Mouse (Mus musculus) layer of hippocampus, adult 9-10 months (tissue): ENCODE measurements around the gene Foxd2.
A peak's percentile ranks its signal among the peaks of the same experiment; 100 is the strongest.

Experiments used
- DNase-seq: peaks from one replicate; pipeline ENCODE4 v3.0.0; 2022; ENCODE audit warnings: low spot score

The Foxd2 gene

DNA sequence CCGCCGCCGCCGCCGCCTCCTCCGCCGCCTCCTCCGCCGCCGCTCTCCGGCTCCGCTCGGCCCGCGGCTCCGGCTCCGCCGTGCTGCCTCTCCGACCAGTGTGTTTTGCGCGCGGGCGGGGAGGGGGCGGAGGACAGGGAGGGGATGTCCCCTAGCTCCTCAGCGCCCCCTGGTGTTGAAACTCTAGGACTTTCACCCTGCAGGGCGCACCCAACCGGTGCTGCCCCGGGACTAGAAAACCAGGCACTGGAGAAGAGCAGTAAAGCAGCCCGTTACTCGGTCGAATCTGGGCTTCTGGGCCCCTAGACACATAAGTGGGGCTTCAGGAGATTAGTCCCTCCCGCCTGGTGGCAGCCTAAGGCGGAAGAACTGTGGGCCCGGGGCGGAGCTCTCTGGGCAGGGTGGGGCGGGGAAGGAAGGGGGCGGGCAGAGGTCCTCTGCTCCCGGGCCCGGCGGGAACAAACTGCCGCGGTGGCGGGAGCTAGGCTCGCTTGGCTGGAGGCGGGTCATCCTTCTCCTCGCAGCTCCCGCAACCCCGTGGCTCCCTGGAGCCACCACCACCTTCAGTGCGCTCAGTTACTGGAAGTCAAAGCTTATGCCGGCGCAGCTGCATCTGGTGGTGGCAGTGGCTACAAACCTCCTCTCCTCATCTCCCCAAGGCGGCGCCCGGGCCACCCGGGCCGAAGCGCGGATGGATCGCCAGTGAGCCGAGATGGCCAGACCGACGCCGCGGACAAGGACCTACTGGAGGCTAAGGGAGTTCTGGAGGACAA lies at the start of gene Foxd2:
Gene Foxd2, minus strand, starts transcription at position 45 of the 773 bp plus-strand sequence.
- DNase-seq, result no peak

DNA sequence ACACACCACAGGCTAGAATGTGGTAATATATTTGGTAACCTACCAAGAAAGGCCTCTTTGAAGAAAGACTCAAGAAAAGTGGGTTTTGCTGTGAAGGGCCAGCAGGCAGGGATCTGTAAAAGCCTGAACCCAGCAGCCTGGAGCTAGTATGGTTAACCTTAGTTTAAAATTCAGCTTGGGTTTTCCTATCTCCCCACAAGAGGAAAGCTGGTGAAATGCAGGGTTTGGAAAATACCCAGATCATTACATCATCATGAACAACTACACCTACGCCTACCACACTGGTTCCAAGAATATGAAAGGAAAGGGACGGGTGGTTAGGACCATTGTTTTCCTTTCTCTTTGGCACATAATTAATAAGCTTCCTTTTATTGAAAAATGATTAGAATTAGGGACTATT lies 49.6 kb upstream of the Foxd2 start:
- DNase-seq, result peak; percentile 22

DNA sequence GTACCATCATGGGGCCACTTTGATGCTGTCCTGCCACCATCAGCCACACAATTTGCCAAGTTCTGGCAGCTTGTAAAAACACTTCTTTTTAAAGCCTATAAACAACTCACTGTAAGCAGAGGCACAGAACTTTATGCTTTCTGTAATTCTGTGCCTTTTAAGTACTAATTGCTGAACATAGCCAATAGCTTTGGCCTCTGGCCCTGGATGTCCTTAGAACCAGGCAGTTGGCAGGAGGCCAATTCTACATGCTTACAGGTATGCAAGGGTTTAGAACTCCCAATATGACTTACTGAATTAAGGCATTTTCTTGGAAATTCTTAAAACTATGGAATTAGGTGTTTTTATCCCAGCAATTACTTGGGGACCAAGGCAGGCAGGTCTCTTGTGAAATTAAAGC lies 48.7 kb upstream of the Foxd2 start:
- no peak for DNase-seq

DNA sequence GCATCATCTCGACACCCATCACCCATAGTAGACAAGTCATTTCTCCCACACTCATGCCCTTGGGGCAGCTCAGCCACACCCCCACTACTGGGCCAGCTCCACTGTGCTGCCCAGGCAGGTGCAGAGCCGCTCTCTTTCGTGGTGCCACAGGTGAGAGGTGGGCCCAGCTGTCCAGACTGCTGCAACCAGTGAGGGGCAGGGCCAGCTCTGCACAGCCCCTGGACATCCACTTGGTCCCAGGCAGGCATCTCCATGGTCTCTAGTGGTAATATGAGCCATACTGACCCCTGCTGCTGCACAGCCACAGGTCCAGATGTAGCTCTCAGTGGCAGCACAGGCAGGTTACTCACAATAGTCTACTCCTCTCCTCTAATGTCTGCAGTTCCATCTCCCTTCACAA lies 44.5 kb upstream of the Foxd2 start:
- no peak for DNase-seq

DNA sequence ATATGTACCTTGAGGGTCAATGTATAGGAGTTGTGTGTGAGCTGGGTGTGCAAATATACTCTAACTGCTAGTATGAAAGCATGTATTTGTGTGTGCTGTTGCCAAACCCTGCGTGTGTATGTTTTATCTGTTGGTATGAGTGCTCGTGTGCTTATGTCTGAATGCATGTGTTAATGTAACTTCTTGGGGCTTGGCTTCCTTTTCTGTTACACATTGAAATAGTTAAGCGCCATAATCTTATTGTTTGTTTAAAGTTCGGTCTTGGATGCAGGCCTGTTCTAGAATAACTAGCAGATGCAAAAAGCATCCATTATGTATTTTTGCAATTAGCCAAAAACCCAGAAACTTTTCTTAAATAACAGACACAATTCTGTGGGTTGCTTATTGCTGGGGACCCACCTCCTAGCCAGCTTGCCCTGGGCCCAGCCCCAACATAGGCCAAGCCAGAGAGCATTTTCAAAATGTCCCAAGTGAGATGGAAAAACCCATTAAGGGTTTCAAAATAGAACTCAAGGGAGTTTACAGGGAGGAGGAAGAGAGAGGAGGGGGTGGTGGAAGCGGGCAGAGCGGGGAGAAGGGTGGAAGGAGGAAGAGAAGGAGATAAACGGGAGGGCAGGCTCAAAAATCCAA lies 39.3 kb upstream of the Foxd2 start:
- no peak for DNase-seq

DNA sequence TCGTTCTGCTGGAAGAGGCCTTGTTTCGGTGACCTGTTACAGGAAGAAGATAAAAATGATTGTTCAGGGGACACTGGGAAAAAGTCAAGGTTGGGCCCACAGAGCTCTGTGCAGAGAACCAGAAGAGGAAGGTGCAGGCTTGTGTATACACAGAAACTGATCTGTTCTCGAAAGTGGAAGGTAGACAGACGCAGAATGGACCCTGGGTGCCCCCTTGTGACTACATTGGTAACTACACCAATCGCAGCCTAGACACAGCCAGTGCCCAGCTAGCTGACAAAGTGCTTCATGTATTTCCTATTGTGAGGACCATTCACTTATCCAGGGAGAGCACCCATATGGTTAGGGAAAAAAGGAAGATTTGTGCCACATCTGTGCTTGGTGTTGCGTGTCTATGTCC lies 38.7 kb upstream of the Foxd2 start:
- peak; percentile 83 for DNase-seq

DNA sequence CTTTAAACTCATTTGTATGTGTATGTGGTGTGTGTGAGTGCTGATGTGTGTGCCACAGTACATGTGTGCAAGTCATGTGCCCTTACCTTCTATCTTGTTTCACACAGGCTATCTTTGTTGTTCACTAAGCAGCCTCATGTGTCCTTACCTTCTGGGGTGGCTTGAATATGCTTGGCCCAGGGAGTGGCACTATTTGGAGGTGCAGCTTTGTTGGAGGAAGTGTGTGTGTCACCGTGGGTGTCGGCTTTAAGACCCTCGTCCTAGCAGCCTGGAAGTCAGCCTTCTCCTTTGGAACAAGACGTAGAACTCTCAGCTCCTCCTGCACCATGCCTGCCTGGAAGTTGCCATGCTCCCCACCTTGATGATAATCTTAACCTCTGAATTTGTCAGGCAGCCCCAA lies 37.7 kb upstream of the Foxd2 start:
- DNase-seq, result no peak

DNA sequence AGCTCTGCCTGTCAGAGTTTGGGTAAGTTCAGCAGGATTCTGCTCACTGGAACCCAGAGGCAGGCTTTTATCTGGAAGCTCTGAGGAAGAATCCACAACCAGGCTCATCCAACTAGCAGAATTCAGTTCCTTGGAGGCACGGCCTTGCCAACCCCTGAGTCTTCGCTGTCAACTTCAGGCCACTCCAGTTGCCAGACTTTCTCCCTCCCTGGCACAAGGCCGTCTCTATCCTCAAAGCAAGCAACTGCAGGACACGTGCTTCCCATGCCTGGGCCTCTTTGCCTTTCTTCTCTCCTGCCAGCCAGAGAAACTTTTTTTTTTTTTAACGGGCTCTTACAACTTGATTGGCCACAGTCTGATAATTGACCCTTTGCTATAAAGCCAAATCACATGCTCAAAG lies 36.3 kb upstream of the Foxd2 start:
- no peak for DNase-seq

DNA sequence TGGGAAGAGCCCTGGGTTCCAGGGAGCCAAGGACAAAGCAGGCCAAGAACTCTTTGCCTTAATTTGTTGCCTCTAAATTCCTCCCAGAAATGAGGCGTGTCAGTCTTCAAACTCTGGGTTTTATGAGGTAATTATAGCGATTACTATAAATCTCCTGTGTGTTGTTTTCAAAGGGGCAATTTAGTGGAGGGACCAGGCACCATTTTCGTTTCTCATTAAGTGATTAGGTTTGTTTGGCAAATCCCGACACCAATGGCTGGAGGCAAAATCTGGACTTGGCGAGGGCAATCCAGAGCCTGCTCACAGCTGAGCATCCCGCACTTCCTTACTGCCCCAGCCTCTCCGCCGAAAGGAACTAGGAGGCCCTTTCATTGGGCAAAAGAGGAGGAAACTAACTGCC lies 33.9 kb upstream of the Foxd2 start:
- no peak for DNase-seq

DNA sequence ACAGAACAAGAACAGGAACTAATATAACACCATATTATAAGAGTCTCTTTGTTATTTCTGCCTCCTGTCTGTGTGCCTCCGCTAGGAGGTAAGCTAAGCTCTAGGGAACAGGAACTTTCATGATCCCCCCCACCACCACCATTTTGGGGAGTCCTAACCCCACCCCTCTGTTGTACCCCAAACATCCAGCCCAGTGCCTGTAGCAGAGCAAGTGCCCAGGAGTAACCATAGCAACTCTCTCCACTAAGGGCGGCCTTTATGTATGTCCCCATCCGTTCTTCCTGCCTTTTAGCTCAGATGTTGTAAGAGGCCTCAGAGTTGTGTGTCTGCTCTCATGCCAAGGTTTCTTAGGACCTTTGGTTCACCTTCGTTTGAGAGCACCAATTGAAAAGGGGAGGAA lies 33.4 kb upstream of the Foxd2 start:
- no peak for DNase-seq

DNA sequence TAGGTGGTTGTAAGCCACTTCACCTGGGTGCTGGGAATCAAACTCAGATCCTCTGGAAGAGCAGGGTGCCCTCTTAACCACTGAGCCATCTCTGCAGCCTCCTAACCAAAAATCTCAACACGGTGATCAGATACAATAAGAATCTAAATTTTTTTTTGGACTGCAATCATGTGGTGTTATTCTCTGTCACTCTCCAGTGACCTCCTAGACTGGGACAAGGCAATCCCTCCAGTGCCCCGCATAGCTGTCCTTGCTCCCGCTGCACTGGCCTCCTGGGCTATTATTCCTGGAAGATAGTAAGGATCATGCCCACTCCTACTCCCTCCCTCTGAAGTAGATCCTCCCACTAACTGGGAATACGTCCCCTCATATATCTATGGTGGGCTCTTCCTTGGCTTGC lies 32.6 kb upstream of the Foxd2 start:
- no peak for DNase-seq

DNA sequence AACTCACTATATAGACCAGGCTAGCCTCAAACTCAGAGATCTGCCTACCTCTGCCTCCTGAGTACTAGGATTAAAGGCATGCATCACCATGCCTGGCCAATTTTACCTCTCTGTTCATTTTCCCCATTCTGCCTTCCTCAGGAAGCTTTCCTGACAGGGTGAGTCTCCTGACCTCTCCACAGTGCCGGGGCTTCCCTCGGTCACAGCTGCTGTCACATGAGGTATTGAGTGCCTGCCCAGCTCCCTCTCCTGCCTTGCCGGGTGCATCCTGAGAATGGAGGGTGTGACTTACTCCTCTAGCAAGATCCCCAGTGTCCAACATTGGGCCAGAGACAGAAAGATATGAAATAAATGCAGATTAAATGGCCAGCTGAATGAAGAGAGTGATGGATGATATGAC lies 29.6 kb upstream of the Foxd2 start:
- no peak for DNase-seq

DNA sequence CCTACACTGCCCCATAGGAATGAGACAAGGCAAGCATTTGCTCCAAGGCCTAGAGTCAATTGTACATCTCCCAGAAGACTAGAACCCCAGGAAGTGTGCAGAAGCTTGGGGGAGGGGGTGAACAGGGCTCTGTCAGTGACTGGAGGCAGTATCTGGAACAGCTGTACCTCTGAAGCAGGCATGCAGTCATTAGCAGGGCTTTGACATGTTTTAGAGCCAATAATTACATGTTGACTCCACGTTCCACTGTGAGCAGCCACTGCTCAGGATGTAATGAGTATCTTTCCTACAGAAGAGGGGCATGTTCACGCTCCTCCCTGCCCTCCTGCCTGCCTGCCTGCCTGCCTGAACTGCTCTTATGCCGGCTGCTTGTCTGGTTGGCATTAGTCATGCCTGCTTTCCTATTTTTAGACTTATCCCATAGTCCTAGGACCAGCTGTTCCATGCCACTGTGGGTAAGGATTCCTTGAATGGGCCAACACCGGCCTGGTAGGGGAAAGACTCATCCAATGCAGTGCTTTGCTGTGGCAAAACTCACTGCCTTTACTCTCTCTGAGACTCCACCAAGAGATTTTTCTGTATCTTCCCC lies 28.9 kb upstream of the Foxd2 start:
- no peak for DNase-seq

DNA sequence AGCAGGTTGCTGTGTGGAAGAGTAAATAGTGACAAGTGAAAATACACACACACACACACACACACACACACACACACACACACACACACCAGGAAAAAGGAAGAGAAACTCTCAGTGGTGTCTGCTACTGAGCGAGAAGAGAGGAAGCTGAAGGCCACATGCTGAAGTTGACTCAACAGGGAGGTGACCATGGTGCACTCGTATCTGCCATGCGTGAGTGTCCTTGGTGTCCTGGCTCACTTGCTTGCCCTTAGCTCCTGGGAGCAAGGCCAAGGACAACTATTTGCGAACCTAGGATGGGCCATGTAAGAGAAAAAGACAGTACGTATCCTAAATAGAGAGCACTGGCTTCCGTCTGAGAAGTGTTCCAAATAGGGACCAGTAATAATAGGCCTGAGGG lies 25.5 kb upstream of the Foxd2 start:
- no peak for DNase-seq

DNA sequence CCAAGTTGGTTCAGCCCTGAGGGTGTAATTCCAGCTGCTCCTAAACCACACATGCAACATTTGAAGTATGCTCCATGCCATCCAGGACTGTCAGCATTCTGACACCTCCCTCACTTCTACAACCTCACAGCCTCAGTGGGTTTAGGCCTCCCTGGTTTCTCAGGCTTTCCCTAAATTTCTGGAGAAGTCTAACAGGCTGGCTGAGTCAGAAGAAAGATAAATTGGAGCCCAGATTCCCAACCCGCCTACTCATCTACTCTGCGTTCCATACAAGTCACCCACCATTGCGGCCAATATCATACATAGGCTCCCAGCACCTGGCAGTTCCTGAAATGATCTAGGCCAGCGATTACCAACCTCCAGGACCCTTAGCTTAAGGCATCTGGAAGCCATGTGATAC lies 24.1 kb upstream of the Foxd2 start:
- no peak for DNase-seq

DNA sequence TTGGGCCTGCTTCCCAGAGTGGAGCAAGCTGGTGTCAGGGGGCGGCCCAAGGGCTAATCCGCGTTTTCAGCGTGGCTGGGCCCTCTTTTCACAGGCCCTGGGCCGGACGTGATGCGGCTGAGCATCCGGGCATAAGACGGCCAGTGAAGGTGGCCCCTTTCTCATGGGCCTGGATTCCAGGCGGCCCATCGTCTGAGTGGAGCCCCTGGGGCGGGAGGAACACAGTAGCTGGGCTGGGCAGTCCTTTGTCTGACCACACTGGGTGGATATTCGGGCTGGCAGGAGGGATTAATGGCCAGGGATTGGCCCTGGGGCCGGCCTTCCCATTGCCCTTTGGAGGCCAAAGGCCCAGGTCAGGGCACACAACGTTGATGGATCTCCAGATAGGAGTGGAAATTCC lies 20.5 kb upstream of the Foxd2 start:
- DNase-seq, result no peak

DNA sequence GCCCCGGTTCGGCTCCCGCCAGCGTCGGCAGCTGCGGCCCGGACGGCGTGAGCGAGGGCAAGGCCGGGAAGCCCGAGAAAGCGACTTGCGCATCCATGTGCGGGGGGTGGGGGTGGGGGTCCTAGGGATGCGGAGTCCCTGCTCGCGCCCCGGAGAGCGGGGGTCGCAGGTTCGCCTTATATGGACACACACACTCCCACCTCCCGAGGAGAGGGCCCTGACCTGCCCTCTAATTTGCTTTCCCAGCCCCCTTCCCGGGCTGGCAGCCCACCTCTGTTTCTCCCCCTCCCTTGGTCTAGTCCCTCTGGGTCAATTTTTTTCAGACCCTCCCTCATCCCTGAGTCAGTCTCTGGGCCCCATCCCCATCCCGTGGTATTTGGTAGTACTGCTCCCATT lies 17.2 kb upstream of the Foxd2 start, which contains the start of gene Foxe3:
Gene Foxe3, minus strand, starts transcription at position 97 of the 396 bp plus-strand sequence.
- no peak for DNase-seq

DNA sequence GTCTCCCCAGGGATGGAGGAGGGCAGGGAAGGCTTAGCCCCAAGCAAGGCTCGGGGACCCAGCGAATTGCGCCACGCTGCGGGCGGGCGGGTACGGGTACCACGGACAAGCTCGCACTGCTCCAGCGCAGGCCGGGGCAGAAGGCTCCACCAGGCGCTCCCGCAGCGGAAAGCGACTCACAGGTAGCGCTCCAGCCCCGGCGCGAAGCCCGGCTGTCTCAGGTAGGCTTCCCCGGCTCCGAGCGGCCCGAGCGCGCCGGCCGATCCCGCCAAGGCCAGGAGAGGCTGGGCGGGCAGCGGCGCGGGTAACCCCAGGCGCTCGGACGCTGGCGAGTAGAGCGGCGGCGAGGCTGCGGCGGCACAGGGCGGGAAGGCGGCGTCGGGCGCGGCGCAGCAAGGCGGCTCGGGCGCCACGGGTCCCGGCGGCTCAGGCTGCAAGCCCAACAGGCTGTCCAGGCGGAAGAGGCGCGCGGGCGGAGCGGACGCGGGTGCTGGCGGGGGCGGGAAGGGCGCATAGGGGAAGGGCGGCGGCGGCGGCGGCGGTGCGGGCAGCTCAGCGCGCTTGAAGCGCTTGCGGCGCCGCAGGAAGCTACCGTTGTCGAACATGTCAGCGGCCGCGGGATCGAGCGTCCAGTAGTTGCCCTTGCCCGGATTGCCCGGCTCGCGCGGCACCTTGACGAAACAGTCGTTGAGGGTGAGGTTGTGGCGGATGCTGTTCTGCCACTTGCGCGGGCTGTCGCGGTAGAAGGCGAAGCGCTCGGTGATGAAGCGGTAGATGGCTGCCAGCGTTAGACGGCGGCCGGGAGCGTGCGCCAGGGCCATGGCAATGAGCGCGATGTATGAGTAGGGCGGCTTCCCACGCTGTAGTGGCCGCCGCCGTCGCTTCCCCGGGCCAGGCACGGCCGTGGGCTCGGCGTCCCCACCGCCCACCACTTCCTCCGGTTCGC lies 16.6 kb upstream of the Foxd2 start:
- DNase-seq, result no peak

DNA sequence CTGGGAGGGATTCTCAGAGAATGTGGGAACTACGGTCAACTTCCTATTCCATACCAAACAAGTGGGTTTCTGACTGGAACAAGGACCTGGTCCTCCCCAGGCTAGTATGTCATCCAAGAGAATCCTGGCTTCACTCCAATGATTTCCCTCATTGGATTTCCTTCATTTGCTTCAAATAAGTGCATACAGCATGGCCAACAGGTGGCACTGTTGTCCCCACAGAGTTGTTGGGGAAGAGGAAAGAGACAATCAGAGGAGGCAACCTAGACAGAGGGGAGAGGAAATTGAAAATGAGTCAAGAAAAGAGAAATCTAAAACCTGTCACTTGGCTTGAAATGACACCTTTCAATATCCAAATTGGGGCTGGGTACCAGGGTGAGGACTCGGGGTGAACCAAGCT lies 8.4 kb upstream of the Foxd2 start:
- no peak for DNase-seq

DNA sequence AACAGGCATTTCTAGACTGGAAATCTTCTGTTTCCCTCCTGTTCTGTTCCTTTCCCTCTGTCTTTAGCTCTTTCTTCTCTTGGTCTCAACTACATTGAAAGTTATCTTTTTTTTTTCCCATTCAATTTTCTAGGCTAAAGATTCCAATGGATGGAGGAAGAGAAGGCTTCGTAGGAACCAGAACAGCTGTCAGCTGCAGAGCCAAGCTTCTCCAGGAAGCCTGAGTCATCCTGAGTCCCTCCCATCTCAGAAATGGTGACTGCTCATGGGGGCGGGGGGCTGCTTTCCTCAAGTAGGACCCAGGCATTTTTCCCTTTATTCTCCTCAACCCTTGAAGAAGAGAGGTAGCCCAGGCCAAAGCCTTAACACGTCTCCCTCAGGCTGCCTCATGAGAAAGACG lies 7.4 kb upstream of the Foxd2 start:
- DNase-seq, result no peak

DNA sequence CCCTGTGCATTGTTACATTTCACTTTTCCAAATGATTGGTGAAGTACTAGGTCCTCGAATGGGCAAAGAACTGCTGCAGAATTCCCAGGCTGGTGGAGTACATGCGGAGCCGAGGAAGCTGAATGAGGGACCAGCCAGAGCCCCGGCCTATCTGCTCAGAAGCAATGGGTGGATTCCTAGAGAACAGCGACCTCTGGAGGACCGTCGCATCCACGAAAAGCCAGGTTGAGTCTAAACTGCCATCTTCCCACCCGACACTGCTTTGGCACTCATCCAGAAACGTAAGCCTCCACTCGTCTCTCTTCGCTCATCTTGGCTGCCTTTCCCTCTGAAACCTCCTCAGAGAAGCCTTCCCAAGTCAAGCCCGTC lies 4.9 kb upstream of the Foxd2 start:
- DNase-seq, result no peak
